Mouse (Mus musculus) left cerebral cortex, postnatal 10 days (tissue): Measurements from ENCODE around the gene Slc24a1. TPM values are rescaled to one million over a fixed set of nuclear protein-coding genes. Genes with fewer than 3 reads are reported as not detected.

ENCODE experiments used
- DNase-seq, 2 experiments: peaks; one replicate each; pipeline ENCODE4 v3.0.0; 2021 to 2022; ENCODE audit warnings: low spot score in 2 of 2, mixed read lengths in 1 of 2; ENCODE audit errors: extremely low spot score in 1 of 2
- intact Hi-C: fragments of 180-260 bp; cut with DNase I; formaldehyde crosslinking; loops from one replicate; pipeline ENCODE4 v1.15.1; 2025
- total RNA-seq, 2 experiments: library from RNA; stranded (reverse); gene quantifications; 2 replicates each; pipeline ENCODE4 v1.2.3; 2021

Slc24a1 gene
- total RNA-seq, 2 experiments from 2014 or later, result 0.21 TPM; not detected in 1

GRCm38 (mm10) chr9:64939790-64940189 lies 11.6 kb downstream of the Slc24a1 start:
- intact Hi-C loops, result no loop called here
- no peak for DNase-seq

- intact Hi-C loops, result no loop called here
- no peak for DNase-seq
Measured at GRCm38 (mm10) chr9:64939281-64939680, 12.1 kb downstream of the Slc24a1 start.

DNA sequence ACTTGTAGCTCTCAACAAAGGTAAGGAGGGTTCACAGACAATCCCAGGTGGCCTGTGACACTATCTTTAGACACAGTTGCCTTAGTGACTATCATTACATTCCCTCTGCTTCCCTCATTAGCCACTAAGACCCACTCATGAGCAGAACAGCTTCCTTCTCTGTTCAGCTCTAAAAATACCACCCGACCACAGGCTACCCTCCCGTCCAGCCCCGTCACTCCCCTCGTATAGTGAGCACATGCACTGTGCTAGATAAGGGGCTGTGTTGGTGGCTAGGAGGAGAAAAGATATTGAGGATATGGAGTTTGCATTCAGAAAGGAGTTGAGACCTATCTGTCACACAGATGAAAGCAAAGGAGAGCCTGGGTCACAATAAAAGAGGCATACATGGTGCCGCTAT lies 12.9 kb downstream of the Slc24a1 start:
- intact Hi-C loops, result no loop called here

GRCm38 (mm10) chr9:64937491-64937890 lies 13.9 kb downstream of the Slc24a1 start:
- DNase-seq, result no peak
- intact Hi-C loops, result no loop called here

More for the DNA sequence above, 12.9 kb downstream of the Slc24a1 start:
- DNase-seq, result no peak

DNA sequence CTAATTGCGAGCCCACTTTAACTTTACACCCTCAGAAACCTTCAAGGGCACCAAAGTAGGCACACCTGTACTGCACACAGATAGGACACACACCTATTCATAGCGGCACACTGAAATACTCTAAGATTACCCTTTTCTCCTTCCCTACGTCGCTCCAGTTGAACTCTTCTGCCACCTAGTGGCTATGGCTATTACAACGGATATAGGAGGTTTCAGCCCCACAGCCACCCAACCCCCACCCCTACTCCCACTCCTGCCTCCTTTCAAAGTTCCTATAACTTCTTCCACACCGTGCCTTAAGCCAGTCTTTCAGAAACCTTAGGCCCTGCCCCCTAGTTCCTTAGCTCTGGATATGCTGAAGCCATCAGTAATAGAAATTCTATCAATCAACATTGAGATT lies 14.9 kb downstream of the Slc24a1 start:
- intact Hi-C loops, result no loop called here
- DNase-seq, result peak in 1 of 2 experiments; percentile 62

GRCm38 (mm10) chr9:64934015-64934754 lies 17.2 kb downstream of the Slc24a1 start:
- intact Hi-C loops, result no loop called here
- peak in 1 of 2 experiments; percentile 61 for DNase-seq

DNA sequence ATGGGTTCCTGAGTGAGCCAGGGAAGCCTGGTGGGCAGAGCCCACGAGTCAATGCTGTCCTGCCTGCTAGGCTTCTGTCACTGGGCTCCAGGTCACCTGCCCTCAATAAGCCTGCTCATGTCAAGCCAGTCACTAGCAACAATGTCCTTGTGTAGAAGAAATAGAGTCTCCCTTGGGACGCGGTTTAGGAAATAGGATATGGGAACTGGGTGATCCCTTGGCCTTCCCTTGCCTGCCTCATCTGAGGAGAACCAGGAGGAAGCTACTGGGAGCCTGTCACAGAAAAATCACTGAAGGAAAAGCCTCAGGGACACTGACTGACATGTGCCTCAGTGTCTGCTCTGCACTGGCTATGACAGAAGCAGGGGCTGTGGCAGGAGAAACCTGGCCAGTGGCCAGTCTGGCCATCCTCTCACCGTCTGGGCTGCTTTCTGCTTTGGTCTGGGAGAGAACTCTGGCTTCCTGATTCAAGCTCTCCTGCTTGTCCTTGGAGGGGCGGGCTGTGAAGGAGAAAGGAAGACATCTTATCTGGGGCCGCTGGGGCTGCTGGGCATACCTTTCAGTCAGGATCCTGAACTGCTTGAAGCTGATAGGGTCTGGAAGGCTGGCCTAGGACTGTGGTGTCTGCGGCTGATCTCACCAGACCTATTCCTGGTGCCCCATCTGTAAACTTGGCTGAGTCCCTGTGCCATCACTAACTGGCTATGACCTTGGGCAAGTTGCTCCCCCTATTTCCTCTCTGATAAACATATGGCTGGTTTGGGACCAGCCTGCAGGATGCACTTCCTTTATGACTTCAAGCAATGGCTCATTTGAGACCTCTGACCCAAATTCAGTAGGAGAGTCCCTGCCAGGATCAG lies 19.4 kb downstream of the Slc24a1 start:
- intact Hi-C loops, result no loop called here

GRCm38 (mm10) chr9:64930256-64930655 lies 21.2 kb downstream of the Slc24a1 start:
- no peak for DNase-seq
- intact Hi-C loops, result no loop called here

More for the DNA sequence above, 19.4 kb downstream of the Slc24a1 start:
- no peak for DNase-seq

- intact Hi-C loops, result no loop called here
- peak; percentile 81 to 85 for DNase-seq
Measured at GRCm38 (mm10) chr9:64926201-64926991, 25.0 kb downstream of the Slc24a1 start.

DNA sequence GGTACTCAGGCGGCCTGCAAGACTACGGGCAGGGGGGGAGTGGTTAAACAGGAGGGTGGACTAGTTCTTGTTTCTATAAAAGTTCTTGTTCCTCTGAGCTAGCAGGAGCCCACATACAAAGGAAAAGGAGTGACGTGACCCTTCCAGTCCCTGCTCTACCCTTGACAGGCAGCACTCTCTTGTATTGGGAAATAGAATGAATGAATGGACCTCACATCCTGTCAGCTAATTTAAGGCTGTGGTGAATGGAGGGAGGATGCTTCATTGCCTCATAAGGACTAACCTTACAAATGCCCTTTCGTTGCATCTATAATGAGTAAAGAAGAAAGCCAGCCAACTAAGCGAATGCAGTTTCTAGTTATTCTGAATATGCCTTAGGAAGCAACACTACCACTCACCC lies 25.6 kb downstream of the Slc24a1 start:
- intact Hi-C loops, result no loop called here
- DNase-seq, result no peak

- no peak for DNase-seq
- intact Hi-C loops, result no loop called here
Measured at GRCm38 (mm10) chr9:64918560-64918959, 32.8 kb downstream of the Slc24a1 start.

- no peak for DNase-seq
- intact Hi-C loops, result no loop called here
Measured at GRCm38 (mm10) chr9:64914629-64915028, 36.8 kb downstream of the Slc24a1 start.

- no peak for DNase-seq
Measured at GRCm38 (mm10) chr9:64913973-64914372, 37.4 kb downstream of the Slc24a1 start.

DNA sequence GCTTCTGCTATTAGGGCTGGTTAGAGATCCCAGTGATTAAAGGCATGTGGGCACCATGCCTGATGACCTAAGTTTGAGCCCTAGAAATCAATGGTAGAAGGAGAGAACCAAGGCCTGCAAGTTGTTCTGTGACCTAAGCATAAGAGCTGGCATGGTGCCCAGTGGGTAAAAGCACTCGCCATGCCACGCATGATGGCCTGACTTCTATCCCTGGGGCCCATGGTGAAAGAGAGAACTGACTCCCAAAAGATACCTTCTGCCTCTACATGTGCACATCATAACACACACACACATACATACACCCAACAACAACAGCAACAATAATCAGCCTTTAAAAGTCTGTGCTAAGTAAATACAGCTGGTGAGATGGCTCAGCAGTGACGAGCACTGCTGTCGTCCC lies 38.0 kb downstream of the Slc24a1 start:
- intact Hi-C loops, result no loop called here
- DNase-seq, result no peak

More at GRCm38 (mm10) chr9:64913973-64914372, 37.4 kb downstream of the Slc24a1 start:
- intact Hi-C loops, result no loop called here

- DNase-seq, result no peak
- intact Hi-C loops, result loop anchor here (5.0 kb wide), 1 partner anchor 55 kb away; the partner anchor contains the start of gene Ints14
Measured at GRCm38 (mm10) chr9:64907441-64907840, 44.0 kb downstream of the Slc24a1 start.

- intact Hi-C loops, result loop anchor here (5.0 kb wide), 1 partner anchor 57 kb away; the partner anchor contains the start of gene Ints14
- DNase-seq, result no peak
Measured at GRCm38 (mm10) chr9:64904917-64905640, 46.3 kb downstream of the Slc24a1 start.

- intact Hi-C loops, result no loop called here
- DNase-seq, result peak; percentile 53 to 80
Measured at GRCm38 (mm10) chr9:64903386-64903785, 48.0 kb downstream of the Slc24a1 start.

- no peak for DNase-seq
- intact Hi-C loops, result no loop called here
Measured at GRCm38 (mm10) chr9:64902866-64903265, 48.5 kb downstream of the Slc24a1 start.
